Mouse (Mus musculus): ENCODE results near the gene Cbarp. TPM values are rescaled to one million over a fixed set of nuclear protein-coding genes. Genes with fewer than 3 reads are reported as not detected.

Cbarp gene
- polyA plus RNA-seq, 1 experiment from 2014 or later, result 5.5 TPM

DNA sequence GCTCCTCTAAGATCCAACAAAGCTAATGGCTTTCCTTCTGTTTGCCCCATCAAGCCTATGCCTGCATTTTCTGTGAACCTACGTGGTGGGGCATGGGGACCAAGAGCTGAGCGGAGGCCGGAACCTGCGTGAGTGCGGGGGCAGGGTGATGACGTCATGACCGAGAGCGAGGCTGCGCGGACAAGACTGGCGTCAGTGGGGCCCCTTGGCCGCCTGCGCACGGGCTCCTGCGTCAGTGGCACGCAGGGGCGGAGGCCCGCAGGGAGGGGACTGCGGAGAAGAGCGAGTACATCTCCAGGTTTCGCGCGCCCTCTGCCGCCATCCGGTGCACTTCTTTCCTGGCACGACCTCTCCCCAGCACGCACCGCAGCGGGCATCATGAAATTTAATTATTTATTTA is 608 bp upstream of the Cbarp start:
- Histone ChIP-seq H3K27ac (ENCODE audit: low read length) (peak overlapping the region; percentile 82), H3K9me3 (ENCODE audit: low read length) (no peaks in the 10 kb centered on the region), H3K36me3 (ENCODE audit: insufficient read depth, low read length) (no peaks in the 10 kb centered on the region), H3K4me1 (ENCODE audit: insufficient read depth, low read depth, low read length) (peaks cover 18% of the 10 kb centered on the region; the same call in 1 of the 2 replicates), H3K4me2 (replicated peaks; ENCODE audit: low read depth, low read length) (peak overlapping the region; percentile 87), H3K4me3 (ENCODE audit: low read depth, low read length) (peak overlapping the region; percentile 26; the same call in 1 of the 2 replicates), H3K27me3 (replicated peaks; ENCODE audit: insufficient read depth, low read length) (peaks cover 15% of the 10 kb centered on the region), H3K9ac (replicated peaks; ENCODE audit: low read depth) (peak overlapping the region; percentile 23; the same call in 1 of the 2 replicates)
- peak; percentile 98 for DNase-seq (ENCODE audit: low spot score)
- ATAC-seq, result peak; percentile 79
- WGBS, result under 1% methylated on average over 29 of the region's 29 CpGs
- TF ChIP-seq CTCF (IDR thresholded peaks at IDR 0.05), result peak; percentile 80
- peak; percentile 58 for TF ChIP-seq EP300 (IDR thresholded peaks at IDR 0.05)

- Histone ChIP-seq H3K4me3 (ENCODE audit: low read depth, low read length) (no peak overlapping the region), H3K9ac (replicated peaks; ENCODE audit: low read depth) (no peak overlapping the region), H3K9me3 (ENCODE audit: low read length) (no peaks in the 10 kb centered on the region), H3K36me3 (ENCODE audit: insufficient read depth, low read length) (no peaks in the 10 kb centered on the region), H3K4me1 (ENCODE audit: insufficient read depth, low read depth, low read length) (peaks cover 14% of the 10 kb centered on the region; the same call in 1 of the 2 replicates), H3K4me2 (replicated peaks; ENCODE audit: low read depth, low read length) (no peak overlapping the region), H3K27ac (ENCODE audit: low read length) (0 out of 2 replicates have a peak overlapping the region, but pooled peaks have one; percentile 82), H3K27me3 (replicated peaks; ENCODE audit: insufficient read depth, low read length) (peaks cover 15% of the 10 kb centered on the region)
- TF ChIP-seq CTCF (IDR thresholded peaks at IDR 0.05), result no peak
- no peak for TF ChIP-seq EP300 (IDR thresholded peaks at IDR 0.05)
- WGBS, result 74% methylated on average over 11 of the region's 11 CpGs
- DNase-seq (ENCODE audit: low spot score), result no peak
- ATAC-seq, result no peak
These were observed 515 bp downstream of the Cbarp start for GRCm38 (mm10) chr10:80139975-80140665.

DNA sequence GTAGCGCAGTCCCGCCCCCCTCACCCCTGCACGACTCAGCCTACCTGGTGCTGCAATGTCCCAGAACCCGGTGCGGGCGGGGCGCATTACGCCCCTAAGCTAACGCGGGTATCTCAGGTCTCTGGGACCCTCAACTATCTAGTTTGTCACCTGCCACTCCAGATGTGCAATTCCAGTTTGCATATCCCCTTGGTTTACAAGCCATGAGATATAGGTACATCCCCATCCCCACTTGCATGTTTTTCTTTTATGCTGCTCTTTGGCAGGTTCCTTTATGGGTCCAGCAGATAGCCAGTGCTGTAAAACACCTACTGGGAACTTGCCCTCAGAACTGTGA is 1.2 kb downstream of the Cbarp start:
- Histone ChIP-seq H3K4me2 (replicated peaks; ENCODE audit: low read depth, low read length) (peak overlapping the region; percentile 98), H3K4me3 (ENCODE audit: low read depth, low read length) (peak overlapping the region; percentile 53), H3K27ac (ENCODE audit: low read length) (peak overlapping the region; percentile 68), H3K27me3 (replicated peaks; ENCODE audit: insufficient read depth, low read length) (peaks cover 15% of the 10 kb centered on the region), H3K9me3 (ENCODE audit: low read length) (no peaks in the 10 kb centered on the region), H3K36me3 (ENCODE audit: insufficient read depth, low read length) (no peaks in the 10 kb centered on the region), H3K4me1 (ENCODE audit: insufficient read depth, low read depth, low read length) (peaks cover 14% of the 10 kb centered on the region; the same call in 1 of the 2 replicates), H3K9ac (replicated peaks; ENCODE audit: low read depth) (peak overlapping the region; percentile 34; the same call in 1 of the 2 replicates)
- 1% methylated on average over 9 of the region's 10 CpGs for WGBS
- no peak for ATAC-seq
- DNase-seq (ENCODE audit: low spot score), result no peak
- no peak for TF ChIP-seq CTCF (IDR thresholded peaks at IDR 0.05)
- TF ChIP-seq EP300 (IDR thresholded peaks at IDR 0.05), result no peak

GRCm38 (mm10) chr10:80138553-80139438 is 1.8 kb downstream of the Cbarp start, which contains the start of gene Atp5d:
Atp5d (plus strand) TSS chr10:80138632.
- WGBS, result 3% methylated on average over 53 of the region's 94 CpGs
- DNase-seq (ENCODE audit: low spot score), result peak; percentile 64
- no peak for TF ChIP-seq EP300 (IDR thresholded peaks at IDR 0.05)
- TF ChIP-seq CTCF (IDR thresholded peaks at IDR 0.05), result no peak

DNA sequence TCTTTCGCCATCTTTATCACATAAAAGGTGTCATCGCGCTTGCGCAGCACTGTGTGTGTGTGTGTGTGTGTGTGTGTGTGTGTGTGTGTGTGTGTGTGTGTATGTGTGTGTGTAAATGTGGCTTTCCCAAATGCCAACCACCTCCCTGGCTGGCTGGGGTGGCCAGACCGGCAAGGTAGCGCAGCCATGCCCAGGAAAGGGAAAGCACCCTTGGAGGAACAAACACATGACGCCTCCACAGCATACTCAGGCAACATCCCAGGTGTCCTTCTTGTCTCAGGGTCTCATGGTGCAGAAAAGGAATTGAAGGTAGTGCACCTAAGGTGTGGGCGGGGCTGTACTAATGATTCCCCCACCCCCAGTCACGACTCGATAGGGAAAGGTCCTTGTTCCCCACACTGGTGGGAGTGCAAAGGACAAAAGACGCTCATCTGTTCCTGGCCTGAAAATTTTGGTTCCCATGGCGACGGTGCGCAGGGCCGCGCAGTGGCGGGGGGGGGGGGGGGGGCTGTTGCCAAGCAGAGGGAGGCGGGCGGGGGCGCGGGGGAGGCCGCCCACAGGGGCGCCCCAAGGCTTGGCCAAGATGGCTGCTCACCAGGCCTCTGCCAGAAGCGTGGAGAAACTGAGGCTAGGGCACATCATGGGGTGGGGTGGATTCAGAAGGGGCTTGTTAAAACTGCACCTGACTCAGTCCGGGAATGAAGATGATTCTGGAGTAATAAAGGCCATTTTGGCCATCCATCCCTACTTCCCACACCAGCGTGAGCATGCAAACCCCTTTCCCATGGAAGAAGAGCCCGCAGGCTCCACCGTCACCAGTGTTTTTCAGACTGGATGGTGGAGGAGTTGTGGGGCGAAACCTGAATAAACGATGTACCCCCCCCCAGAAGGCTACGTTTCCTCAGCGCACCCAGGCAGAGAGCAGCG is 2.7 kb downstream of the Cbarp start:
- ATAC-seq (no peak), DNase-seq (ENCODE audit: low spot score) (no peak)
- no peak overlapping the region for H3K9ac ChIP-seq (replicated peaks; ENCODE audit: low read depth)
- H3K4me2 ChIP-seq (replicated peaks; ENCODE audit: low read depth, low read length), result peak overlapping the region; percentile 98
- peaks cover 13% of the 10 kb centered on the region; the same call in 1 of the 2 replicates for H3K4me1 ChIP-seq (ENCODE audit: insufficient read depth, low read depth, low read length)
- WGBS, result 4% methylated on average over 26 of the region's 33 CpGs
- peaks cover 15% of the 10 kb centered on the region for H3K27me3 ChIP-seq (replicated peaks; ENCODE audit: insufficient read depth, low read length)
- TF ChIP-seq EP300 (IDR thresholded peaks at IDR 0.05), result 0 out of 2 replicates have a peak, but pooled peaks have one; percentile 1
- TF ChIP-seq CTCF (IDR thresholded peaks at IDR 0.05), result no peak
- H3K4me3 ChIP-seq (ENCODE audit: low read depth, low read length), result peak overlapping the region; percentile 53; the same call in 1 of the 2 replicates
- no peaks in the 10 kb centered on the region for H3K9me3 ChIP-seq (ENCODE audit: low read length)
- H3K36me3 ChIP-seq (ENCODE audit: insufficient read depth, low read length), result no peaks in the 10 kb centered on the region
- 0 out of 2 replicates have a peak overlapping the region, but pooled peaks have one; percentile 14 for H3K27ac ChIP-seq (ENCODE audit: low read length)

More at GRCm38 (mm10) chr10:80138553-80139438, 1.8 kb downstream of the Cbarp start, which contains the start of gene Atp5d:
- ATAC-seq, result 0 out of 2 replicates have a peak, but pooled peaks have one; percentile 1
- Histone ChIP-seq H3K4me2 (replicated peaks; ENCODE audit: low read depth, low read length) (peak within 1 kb of the TSS; percentile 98), H3K4me1 (ENCODE audit: insufficient read depth, low read depth, low read length) (peaks cover 14% of the 10 kb centered on the region; the same call in 1 of the 2 replicates), H3K9me3 (ENCODE audit: low read length) (no peaks in the 10 kb centered on the region), H3K27me3 (replicated peaks; ENCODE audit: insufficient read depth, low read length) (peaks cover 15% of the 10 kb centered on the region), H3K9ac (replicated peaks; ENCODE audit: low read depth) (peak within 1 kb of the TSS; percentile 34), H3K4me3 (ENCODE audit: low read depth, low read length) (peak within 1 kb of the TSS; percentile 53), H3K36me3 (ENCODE audit: insufficient read depth, low read length) (no peaks in the 10 kb centered on the region), H3K27ac (ENCODE audit: low read length) (peak within 1 kb of the TSS; percentile 68)

Measured in lung, postnatal 0 days (tissue).